Mouse (Mus musculus) central nervous system, embryonic 18 days (tissue): ENCODE results near the gene Fam84b. TPM values are rescaled to one million over a fixed set of nuclear protein-coding genes. Genes with fewer than 3 reads are reported as not detected.

Source experiments
- polyA plus RNA-seq: library from polyadenylated mRNA; depleted of rRNA; stranded (reverse); fragments of >200 nt; gene quantifications from 2 replicates; pipeline ENCODE4 v1.2.3, GENCODE M21; 2012; rRNA removed

The Fam84b gene
- 8.6 and 8.9 TPM in 2 replicates for polyA plus RNA-seq

GRCm38 (mm10) chr15:60853231-60853999, at the start of gene Fam84b:
Gene Fam84b, minus strand, starts transcription at chr15:60853778.

Other genes with a start within 250 kb of the Fam84b start
- gene A1bg, start 69.2 kb upstream of the Fam84b start, polyA plus RNA-seq, result not detected in 2 replicates